In the genomic region with DNA sequence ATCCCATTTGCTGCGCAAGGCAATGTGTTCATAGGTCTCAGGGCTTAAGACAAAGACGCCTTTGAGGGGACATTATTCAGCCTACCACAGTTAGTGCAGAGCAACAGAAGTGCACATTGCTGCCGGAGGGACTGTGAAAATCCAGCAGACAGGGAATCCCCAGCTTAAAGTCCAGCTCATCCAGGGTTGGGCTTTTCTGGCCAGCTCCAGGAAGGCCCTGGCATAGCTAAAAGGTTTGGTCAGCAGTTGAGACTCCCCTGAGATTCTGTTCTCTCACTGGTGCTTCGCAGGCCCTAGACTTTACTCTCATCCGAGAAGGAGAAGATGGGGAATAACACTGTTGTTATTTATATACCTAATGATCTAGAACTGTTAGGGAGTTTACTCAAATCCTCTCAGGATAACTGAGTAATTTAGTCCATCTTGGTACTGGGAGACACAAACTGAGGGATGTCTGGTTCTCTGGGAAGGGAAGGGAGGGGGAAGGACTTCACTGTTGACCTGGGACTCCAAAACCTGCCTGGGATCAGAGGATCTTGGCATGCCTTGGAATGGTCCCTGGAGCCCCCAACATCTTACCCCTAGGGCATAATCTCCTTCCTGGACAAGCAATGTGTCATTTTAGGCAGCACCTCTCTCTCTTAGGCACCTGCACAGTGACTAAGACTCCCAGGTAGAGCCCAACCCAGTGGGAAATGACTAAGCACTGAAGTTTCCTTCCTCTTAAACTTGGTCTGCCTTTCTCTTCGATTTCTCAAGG, we compare ENCODE assay signal across 17 mouse cellular contexts.
"Had no signal": no experiment of that assay in that cellular context is flagged by ENCODE, and none has a peak within 500 bp of the region (broad histone marks: within the 10 kb centered on the region; RNA-seq: fewer than 3 reads in every experiment).

No protein-coding gene starts in this region.

- H3K9me3 ChIP-seq: limb, embryonic 10.5 days; limb, embryonic 13.5 days; liver, embryonic 12.5 days; liver, embryonic 15.5 days; lung, embryonic 15.5 days had no signal

- H3K27ac ChIP-seq: left cerebral cortex, adult 2 months; limb, embryonic 10.5 days; limb, embryonic 13.5 days; liver, embryonic 12.5 days; liver, embryonic 15.5 days; lung, embryonic 15.5 days had no signal

- DNase-seq: kidney, postnatal 10 days; kidney, postnatal 36 days; layer of hippocampus, postnatal 36 days; liver; lung, adult 18-20 months; lung, postnatal 10 days; lung, postnatal 36 days; midbrain, embryonic 14.5 days; thymus, adult 18-20 months; thymus, postnatal 36 days had no signal

- H3K4me2 ChIP-seq: limb, embryonic 13.5 days; liver, embryonic 12.5 days; liver, embryonic 15.5 days; lung, embryonic 15.5 days; midbrain, embryonic 11.5 days had no signal

- ATAC-seq: liver, embryonic 12.5 days had no signal

- H3K4me1 ChIP-seq: limb, embryonic 10.5 days; liver, embryonic 15.5 days had no signal

- H3K27me3 ChIP-seq: limb, embryonic 13.5 days; liver, embryonic 12.5 days; liver, embryonic 15.5 days; lung, embryonic 15.5 days had no signal

- H3K36me3 ChIP-seq: limb, embryonic 10.5 days; limb, embryonic 13.5 days; liver, embryonic 12.5 days; liver, embryonic 15.5 days; lung, embryonic 15.5 days had no signal

- H3K4me3 ChIP-seq: left cerebral cortex, adult 2 months; limb, embryonic 10.5 days; limb, embryonic 13.5 days; liver, embryonic 12.5 days; liver, embryonic 15.5 days; lung, embryonic 15.5 days had no signal

- H3K9ac ChIP-seq: limb, embryonic 13.5 days; liver, embryonic 12.5 days; liver, embryonic 15.5 days; lung, embryonic 15.5 days had no signal
